Comparison of ENCODE assay signal across 8 mouse cellular contexts in the genomic region with DNA sequence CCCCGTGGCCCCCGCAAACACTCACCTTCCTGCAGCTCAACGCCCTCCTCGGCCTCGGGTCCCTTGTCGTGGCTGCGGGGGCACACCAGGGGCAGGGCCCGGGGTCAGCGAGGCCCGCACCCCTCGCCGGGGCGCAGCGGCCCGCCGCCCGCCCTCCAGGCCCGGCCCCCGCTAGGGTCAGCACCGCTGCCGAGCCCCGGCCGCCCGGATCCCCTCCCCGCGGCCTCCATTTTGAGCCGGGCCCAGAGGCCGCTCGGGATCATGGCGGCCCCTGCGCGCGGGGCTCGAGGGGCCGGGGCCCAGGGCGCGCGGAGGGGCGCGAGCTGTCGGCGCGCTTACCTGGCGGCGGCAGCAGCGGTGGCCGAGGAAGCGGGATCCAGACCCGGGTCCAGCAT. TPM values are rescaled to one million over a fixed set of nuclear protein-coding genes. Genes with fewer than 3 reads are reported as not detected.
DNase-seq lines count a peak whose midpoint lies in the region; ATAC-seq and TF ChIP-seq lines count a peak whose summit lies in the region.

No protein-coding gene starts in this region.

- H3K9ac ChIP-seq in neural tube, embryonic 11.5 days (ENCODE audit: low read length) = peak overlapping the region; percentile 93
- H3K9ac ChIP-seq in heart, embryonic 15.5 days = peak overlapping the region; percentile 98
- peak overlapping the region; percentile 96 for H3K9ac ChIP-seq in limb, embryonic 11.5 days (ENCODE audit: low read length)

- H3K4me2 ChIP-seq in neural tube, embryonic 11.5 days (ENCODE audit: low read depth) = peak overlapping the region; percentile 72
- H3K4me2 ChIP-seq in heart, embryonic 15.5 days = peak overlapping the region; percentile 91
- peak overlapping the region; percentile 91 for H3K4me2 ChIP-seq in limb, embryonic 11.5 days (ENCODE audit: low read depth, severe bottlenecking)

- 0% methylated on average over 24 of the region's 49 CpGs for WGBS in neural tube, embryonic 11.5 days
- under 1% methylated on average over 43 of the region's 49 CpGs for WGBS in heart, embryonic 15.5 days
- under 1% methylated on average over 37 of the region's 49 CpGs for WGBS in limb, embryonic 11.5 days
- under 1% methylated on average over 43 of the region's 49 CpGs for WGBS in small intestine, adult 2 months

- H3K27me3 ChIP-seq in neural tube, embryonic 11.5 days (ENCODE audit: control insufficient read depth, insufficient read depth, low read length) = no peaks in the 10 kb centered on the region
- no peaks in the 10 kb centered on the region for H3K27me3 ChIP-seq in heart, embryonic 15.5 days
- H3K27me3 ChIP-seq in limb, embryonic 11.5 days (ENCODE audit: control insufficient read depth, insufficient read depth, low read length) = no peaks in the 10 kb centered on the region
- no peaks in the 10 kb centered on the region for H3K27me3 ChIP-seq in small intestine, adult 2 months (ENCODE audit: control insufficient read depth, insufficient read depth, low read length)

- H3K4me3 ChIP-seq in neural tube, embryonic 11.5 days (ENCODE audit: low read depth, low read length) = peak overlapping the region; percentile 99
- H3K4me3 ChIP-seq in heart, embryonic 15.5 days = peak overlapping the region; percentile 96
- H3K4me3 ChIP-seq in limb, embryonic 11.5 days (ENCODE audit: low read depth, low read length) = peak overlapping the region; percentile 83
- peak overlapping the region; percentile 100 for H3K4me3 ChIP-seq in small intestine, adult 2 months (ENCODE audit: low read depth, low read length)

- peak; percentile 42 for DNase-seq in adrenal gland, postnatal 25 days
- no peak for DNase-seq in adrenal gland, adult (ENCODE audit: inconsistent age in 2 of 2, low spot score in 1 of 2)
- no peak for DNase-seq in neural tube, embryonic 11.5 days (ENCODE audit: low spot score)
- DNase-seq in neural tube, embryonic 10.5 days (ENCODE audit: extremely low spot score, low spot score) = no peak
- no peak for DNase-seq in limb, embryonic 11.5 days (ENCODE audit: low spot score)
- no peak for DNase-seq in layer of hippocampus, postnatal 25 days (ENCODE audit: extremely low spot score in 1 of 2, low spot score in 1 of 2)

- TF ChIP-seq POLR2A in small intestine, adult 2 months (IDR thresholded peaks at IDR 0.05; ENCODE audit: low read depth, low read length) = no peak

- peaks cover 12% of the 10 kb centered on the region; the same call in 1 of the 2 replicates for H3K4me1 ChIP-seq in neural tube, embryonic 11.5 days (ENCODE audit: control insufficient read depth, insufficient read depth, low read length)
- H3K4me1 ChIP-seq in heart, embryonic 15.5 days (replicated peaks) = peaks cover 22% of the 10 kb centered on the region
- peaks cover 3% of the 10 kb centered on the region; the same call in 1 of the 2 replicates for H3K4me1 ChIP-seq in limb, embryonic 11.5 days (ENCODE audit: control insufficient read depth, insufficient read depth, low read length)
- peaks cover 6% of the 10 kb centered on the region for H3K4me1 ChIP-seq in small intestine, adult 2 months (ENCODE audit: control insufficient read depth, insufficient read depth, insufficient read length, low read length)

- peaks cover 13% of the 10 kb centered on the region for H3K36me3 ChIP-seq in neural tube, embryonic 11.5 days (ENCODE audit: control insufficient read depth, insufficient read depth, low read length)
- H3K36me3 ChIP-seq in heart, embryonic 15.5 days = peaks cover 36% of the 10 kb centered on the region
- H3K36me3 ChIP-seq in limb, embryonic 11.5 days (ENCODE audit: control insufficient read depth, insufficient read depth, low read length) = peaks cover 19% of the 10 kb centered on the region
- peaks cover 56% of the 10 kb centered on the region for H3K36me3 ChIP-seq in small intestine, adult 2 months (ENCODE audit: control insufficient read depth, insufficient read depth, low read length)

- no peak for TF ChIP-seq CTCF in small intestine, adult 2 months (IDR thresholded peaks at IDR 0.05; ENCODE audit: extremely low read depth, insufficient read length, insufficient replicate concordance, low read depth, low read length)

- no peaks in the 10 kb centered on the region for H3K9me3 ChIP-seq in neural tube, embryonic 11.5 days (ENCODE audit: control insufficient read depth, low read length)
- H3K9me3 ChIP-seq in heart, embryonic 15.5 days (replicated peaks) = no peaks in the 10 kb centered on the region
- no peaks in the 10 kb centered on the region; the same call in 1 of the 2 replicates for H3K9me3 ChIP-seq in limb, embryonic 11.5 days (ENCODE audit: control insufficient read depth, low read length)

- ATAC-seq in neural tube, embryonic 11.5 days (ENCODE audit: insufficient read depth, low FRiP score, low TSS enrichment) = peak; percentile 48
- peak; percentile 47 for ATAC-seq in heart, embryonic 15.5 days (replicated peaks; ENCODE audit: insufficient number of reproducible peaks, insufficient read depth, low FRiP score, low read depth)
- ATAC-seq in limb, embryonic 11.5 days (ENCODE audit: insufficient number of reproducible peaks, low FRiP score, low TSS enrichment, low read depth) = peak; percentile 15

- peak overlapping the region; percentile 97 for H3K27ac ChIP-seq in neural tube, embryonic 11.5 days (ENCODE audit: low read depth, low read length)
- H3K27ac ChIP-seq in heart, embryonic 15.5 days = peak overlapping the region; percentile 99
- H3K27ac ChIP-seq in limb, embryonic 11.5 days (replicated peaks; ENCODE audit: low read depth, low read length) = peak overlapping the region; percentile 97
- H3K27ac ChIP-seq in small intestine, adult 2 months (ENCODE audit: insufficient read depth, low read depth, low read length) = peak overlapping the region; percentile 32

RNA-seq across cellular contexts. Expression of a gene that starts 0.2 kb away (rescaled TPM):
- 150 and 153 TPM in 2 replicates for total RNA-seq in adrenal gland, postnatal 25 days (2021)
- 27.9 and 28.1 TPM in 2 replicates for polyA plus RNA-seq in neural tube, embryonic 11.5 days (2014; fragmentation: Nextera tagmentation; extraction: Ambion mirVana)
- 13.1 and 16.2 TPM in 2 replicates for polyA plus RNA-seq in heart, embryonic 15.5 days (2015; fragmentation: Nextera tagmentation; extraction: Ambion mirVana)
- 25.5 and 29.7 TPM in 2 replicates for polyA plus RNA-seq in limb, embryonic 11.5 days (2014; fragmentation: Nextera tagmentation; extraction: Ambion mirVana)
- polyA plus RNA-seq in small intestine, adult 2 months (2012; rRNA removed) = 78.9 and 162 TPM in 2 replicates
- 100 to 1,000 TPM; 124 to 126 TPM for total RNA-seq in layer of hippocampus, postnatal 25 days (2021)

RNA-seq across cellular contexts. Expression of a gene that starts 12.5 kb away (rescaled TPM):
- 11.2 and 12.4 TPM in 2 replicates for total RNA-seq in adrenal gland, postnatal 25 days (2021)
- not detected in 2 replicates for polyA plus RNA-seq in neural tube, embryonic 11.5 days (2014; fragmentation: Nextera tagmentation; extraction: Ambion mirVana)
- polyA plus RNA-seq in heart, embryonic 15.5 days (2015; fragmentation: Nextera tagmentation; extraction: Ambion mirVana) = not detected in 2 replicates
- not detected in 2 replicates for polyA plus RNA-seq in limb, embryonic 11.5 days (2014; fragmentation: Nextera tagmentation; extraction: Ambion mirVana)
- polyA plus RNA-seq in small intestine, adult 2 months (2012; rRNA removed) = 0.65 TPM in 1 of 2 replicates, not detected in the other
- not detected for total RNA-seq in layer of hippocampus, postnatal 25 days (2021)

RNA-seq across cellular contexts. Expression of a gene that starts 16.9 kb away (rescaled TPM):
- total RNA-seq in adrenal gland, postnatal 25 days (2021) = 4.7 and 5.1 TPM in 2 replicates
- 14.1 and 16.6 TPM in 2 replicates for polyA plus RNA-seq in neural tube, embryonic 11.5 days (2014; fragmentation: Nextera tagmentation; extraction: Ambion mirVana)
- 7.0 and 18.9 TPM in 2 replicates for polyA plus RNA-seq in heart, embryonic 15.5 days (2015; fragmentation: Nextera tagmentation; extraction: Ambion mirVana)
- polyA plus RNA-seq in limb, embryonic 11.5 days (2014; fragmentation: Nextera tagmentation; extraction: Ambion mirVana) = 25.7 and 27.5 TPM in 2 replicates
- 267 and 816 TPM in 2 replicates for polyA plus RNA-seq in small intestine, adult 2 months (2012; rRNA removed)
- 1 to 10 TPM; 6.3 to 8.4 TPM for total RNA-seq in layer of hippocampus, postnatal 25 days (2021)

RNA-seq across cellular contexts. Expression of a gene that starts 17.2 kb away (rescaled TPM):
- 1.00 TPM in 1 of 2 replicates, not detected in the other for total RNA-seq in adrenal gland, postnatal 25 days (2021)
- 0.32 and 0.93 TPM in 2 replicates for polyA plus RNA-seq in neural tube, embryonic 11.5 days (2014; fragmentation: Nextera tagmentation; extraction: Ambion mirVana)
- polyA plus RNA-seq in heart, embryonic 15.5 days (2015; fragmentation: Nextera tagmentation; extraction: Ambion mirVana) = 0.54 and 0.86 TPM in 2 replicates
- 0.81 and 1.2 TPM in 2 replicates for polyA plus RNA-seq in limb, embryonic 11.5 days (2014; fragmentation: Nextera tagmentation; extraction: Ambion mirVana)
- 4.4 and 9.8 TPM in 2 replicates for polyA plus RNA-seq in small intestine, adult 2 months (2012; rRNA removed)
- total RNA-seq in layer of hippocampus, postnatal 25 days (2021) = under 1 TPM; 0.22 to 0.45 TPM

RNA-seq across cellular contexts. Expression of a gene that starts 31.9 kb away (rescaled TPM):
- total RNA-seq in adrenal gland, postnatal 25 days (2021) = 2.4 and 9.8 TPM in 2 replicates
- not detected in 2 replicates for polyA plus RNA-seq in neural tube, embryonic 11.5 days (2014; fragmentation: Nextera tagmentation; extraction: Ambion mirVana)
- not detected in 2 replicates for polyA plus RNA-seq in heart, embryonic 15.5 days (2015; fragmentation: Nextera tagmentation; extraction: Ambion mirVana)
- polyA plus RNA-seq in limb, embryonic 11.5 days (2014; fragmentation: Nextera tagmentation; extraction: Ambion mirVana) = not detected in 2 replicates
- 0.76 and 58.9 TPM in 2 replicates for polyA plus RNA-seq in small intestine, adult 2 months (2012; rRNA removed)
- not detected for total RNA-seq in layer of hippocampus, postnatal 25 days (2021)

Comparison
In these comparisons a context has a peak if more than half of its experiments do, and no peak if none do; other contexts are left out.
1. H3K27ac ChIP-seq: peak in every context shown above with its lines; median percentile 99 in heart, embryonic 15.5 days; 97 in neural tube, embryonic 11.5 days; 97 in limb, embryonic 11.5 days; 32 in small intestine, adult 2 months.